In the genomic region with DNA sequence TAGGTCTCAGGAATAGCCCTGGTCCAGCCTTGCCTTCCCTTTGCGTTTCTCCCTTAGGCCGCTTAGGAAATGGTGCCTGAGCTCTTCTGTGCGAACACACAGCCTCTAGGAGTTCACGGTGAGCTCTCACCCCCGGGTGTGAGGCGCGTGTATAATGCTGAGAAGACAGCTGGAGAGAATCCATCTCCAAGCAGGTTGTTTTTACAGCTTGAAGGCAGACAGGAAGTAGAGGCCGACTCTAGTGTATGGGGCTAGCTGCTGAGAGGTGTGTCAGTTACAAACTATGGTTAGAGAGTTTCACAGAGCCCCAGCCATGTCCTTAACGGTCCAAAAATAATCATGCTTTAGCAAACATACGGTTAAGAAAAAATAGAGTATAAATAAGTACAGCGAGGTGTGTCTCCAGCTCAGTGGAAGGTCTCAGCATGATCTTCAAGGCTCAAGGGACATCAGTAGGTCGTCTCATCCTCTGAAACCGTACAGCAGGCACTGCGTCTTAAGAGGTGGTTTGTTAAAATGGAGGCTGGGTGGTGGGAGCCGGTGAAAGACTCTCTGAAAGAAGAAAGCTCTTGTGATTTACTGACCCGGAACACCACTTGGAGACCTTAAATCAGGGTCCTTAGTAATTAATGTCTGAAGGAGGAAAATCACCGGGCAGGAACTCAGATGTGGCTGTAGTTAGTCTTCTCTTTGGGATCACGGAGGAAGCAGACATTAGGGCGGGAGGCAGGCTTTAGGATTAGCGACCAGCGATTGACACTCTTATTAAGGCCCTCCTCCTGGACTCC, we compare ENCODE assay signal across 14 mouse cellular contexts. TPM values are rescaled to one million over a fixed set of nuclear protein-coding genes. Genes with fewer than 3 reads are reported as not detected.
DNase-seq lines count a peak whose midpoint lies in the region; ATAC-seq and TF ChIP-seq lines count a peak whose summit lies in the region.
"Had no signal": no experiment of that assay in that cellular context is flagged by ENCODE, and none has a peak within 500 bp of the region (broad histone marks: within the 10 kb centered on the region; RNA-seq: fewer than 3 reads in every experiment).

No protein-coding gene starts in this region.

- no peaks in the 10 kb centered on the region for H3K9me3 ChIP-seq in heart, embryonic 12.5 days (replicated peaks)
- no peaks in the 10 kb centered on the region for H3K9me3 ChIP-seq in midbrain, embryonic 10.5 days (replicated peaks)
- no peaks in the 10 kb centered on the region for H3K9me3 ChIP-seq in midbrain, postnatal 0 days (ENCODE audit: low read length)
- H3K9me3 ChIP-seq in midbrain, embryonic 14.5 days (ENCODE audit: control insufficient read depth, low read length), result no peaks in the 10 kb centered on the region
- H3K9me3 ChIP-seq: hindbrain, embryonic 15.5 days had no signal

- peak overlapping the region; percentile 30 for H3K27ac ChIP-seq in heart, embryonic 12.5 days (ENCODE audit: poor library complexity, severe bottlenecking)
- H3K27ac ChIP-seq in midbrain, embryonic 10.5 days (replicated peaks), result peak overlapping the region; percentile 74
- H3K27ac ChIP-seq in midbrain, postnatal 0 days (ENCODE audit: low read depth, low read length), result no peak overlapping the region
- H3K27ac ChIP-seq in midbrain, embryonic 14.5 days (replicated peaks; ENCODE audit: low read depth, low read length), result no peak overlapping the region
- H3K27ac ChIP-seq: hindbrain, embryonic 15.5 days had no signal

- 0 out of 2 replicates have a peak overlapping the region, but pooled peaks have one; percentile 24 for H3K9ac ChIP-seq in heart, embryonic 12.5 days
- no peak overlapping the region for H3K9ac ChIP-seq in midbrain, postnatal 0 days (replicated peaks; ENCODE audit: low read length, poor library complexity, severe bottlenecking)
- H3K9ac ChIP-seq in midbrain, embryonic 14.5 days (replicated peaks; ENCODE audit: low read length), result no peak overlapping the region
- H3K9ac ChIP-seq: hindbrain, embryonic 15.5 days had no signal

- DNase-seq in heart, postnatal 10 days, result no peak
- peak; percentile 41 for DNase-seq in midbrain, embryonic 10.5 days (ENCODE audit: low spot score)
- DNase-seq in midbrain, postnatal 0 days (ENCODE audit: low spot score), result no peak
- no peak for DNase-seq in midbrain, embryonic 14.5 days
- DNase-seq in adrenal gland, postnatal 36 days, result no peak
- no peak for DNase-seq in frontal cortex, postnatal 10 days (ENCODE audit: low spot score in 2 of 2)
- DNase-seq in left cerebral cortex, adult 11 months (ENCODE audit: low spot score), result no peak
- DNase-seq: adrenal gland, postnatal 14 days; cerebellum, adult 8-10 months; lung, postnatal 4 days had no signal

- H3K4me3 ChIP-seq in heart, embryonic 12.5 days, result no peak overlapping the region
- H3K4me3 ChIP-seq in midbrain, embryonic 10.5 days, result peak overlapping the region; percentile 29
- H3K4me3 ChIP-seq in midbrain, postnatal 0 days (ENCODE audit: low read depth, low read length), result no peak overlapping the region
- no peak overlapping the region for H3K4me3 ChIP-seq in midbrain, embryonic 14.5 days (replicated peaks; ENCODE audit: low read depth, low read length)
- H3K4me3 ChIP-seq: hindbrain, embryonic 15.5 days had no signal

- intact Hi-C loops in heart, postnatal 10 days (cut with DNase I), result loop anchor here (10.0 kb wide), 2 partner anchors 187 to 297 kb away; no protein-coding TSS in a partner anchor

- 51% methylated on average over 21 of the region's 21 CpGs for WGBS in heart, embryonic 12.5 days
- 24% methylated on average over 21 of the region's 21 CpGs for WGBS in midbrain, embryonic 10.5 days
- WGBS in midbrain, postnatal 0 days, result 31% methylated on average over 21 of the region's 21 CpGs
- 18% methylated on average over 21 of the region's 21 CpGs for WGBS in midbrain, embryonic 14.5 days

- H3K36me3 ChIP-seq in heart, embryonic 12.5 days, result peaks cover 15% of the 10 kb centered on the region
- peaks cover 17% of the 10 kb centered on the region for H3K36me3 ChIP-seq in midbrain, embryonic 10.5 days
- H3K36me3 ChIP-seq in midbrain, postnatal 0 days (ENCODE audit: insufficient read depth, low read length), result no peaks in the 10 kb centered on the region
- 0 out of 2 replicates have a peak, but pooled peaks cover 3% of the 10 kb centered on the region for H3K36me3 ChIP-seq in midbrain, embryonic 14.5 days (ENCODE audit: control insufficient read depth, insufficient read depth, low read length)
- H3K36me3 ChIP-seq: hindbrain, embryonic 15.5 days had no signal

- no peak overlapping the region for H3K4me2 ChIP-seq in heart, embryonic 12.5 days
- H3K4me2 ChIP-seq in midbrain, postnatal 0 days (ENCODE audit: low read depth, low read length, poor library complexity, severe bottlenecking), result no peak overlapping the region
- 0 out of 2 replicates have a peak overlapping the region, but pooled peaks have one; percentile 14 for H3K4me2 ChIP-seq in midbrain, embryonic 14.5 days (ENCODE audit: low read length)
- H3K4me2 ChIP-seq: hindbrain, embryonic 15.5 days; liver, embryonic 11.5 days had no signal

- peaks cover 50% of the 10 kb centered on the region for H3K4me1 ChIP-seq in heart, embryonic 12.5 days (replicated peaks)
- peaks cover 64% of the 10 kb centered on the region for H3K4me1 ChIP-seq in midbrain, embryonic 10.5 days
- H3K4me1 ChIP-seq in midbrain, postnatal 0 days (ENCODE audit: insufficient read depth, low read length), result 0 out of 2 replicates have a peak, but pooled peaks cover 9% of the 10 kb centered on the region
- H3K4me1 ChIP-seq in midbrain, embryonic 14.5 days (ENCODE audit: control insufficient read depth, insufficient read depth, low read length), result peaks cover 26% of the 10 kb centered on the region

- peak; percentile 42; the same call in 1 of the 2 replicates for ATAC-seq in heart, embryonic 12.5 days (ENCODE audit: insufficient number of reproducible peaks, low FRiP score)
- no peak for ATAC-seq in midbrain, postnatal 0 days (ENCODE audit: low FRiP score)
- ATAC-seq in midbrain, embryonic 14.5 days (ENCODE audit: low FRiP score, low TSS enrichment), result no peak
- ATAC-seq: Patski had no signal

- no peaks in the 10 kb centered on the region for H3K27me3 ChIP-seq in heart, embryonic 12.5 days (replicated peaks)
- no peaks in the 10 kb centered on the region; the same call in 1 of the 2 replicates for H3K27me3 ChIP-seq in midbrain, embryonic 10.5 days (ENCODE audit: low read depth, poor library complexity, severe bottlenecking)
- H3K27me3 ChIP-seq in midbrain, postnatal 0 days (ENCODE audit: insufficient read depth, low read length), result no peaks in the 10 kb centered on the region
- peaks cover 12% of the 10 kb centered on the region; the same call in 1 of the 2 replicates for H3K27me3 ChIP-seq in midbrain, embryonic 14.5 days (ENCODE audit: control insufficient read depth, insufficient read depth, low read length)
- H3K27me3 ChIP-seq: hindbrain, embryonic 15.5 days; Patski had no signal

- TF ChIP-seq CTCF in midbrain, postnatal 0 days (IDR thresholded peaks at IDR 0.05), result no peak

RNA-seq across cellular contexts. Expression of gene Fat1, which starts 56.6 kb away (rescaled TPM):
- 21.3 and 24.9 TPM in 2 replicates for polyA plus RNA-seq in heart, embryonic 12.5 days (2016; fragmentation: Nextera tagmentation; extraction: Ambion mirVana)
- total RNA-seq in heart, postnatal 10 days (2021), result 10 to 100 TPM; 35.8 to 44.0 TPM
- 13.2 and 15.6 TPM in 2 replicates for polyA plus RNA-seq in midbrain, embryonic 10.5 days (2016; fragmentation: Nextera tagmentation; extraction: Ambion mirVana)
- 106 and 122 TPM in 2 replicates for total RNA-seq in midbrain, postnatal 0 days (2014; rRNA removed)
- 8.7 and 9.2 TPM in 2 replicates for polyA plus RNA-seq in midbrain, postnatal 0 days (2015; fragmentation: Nextera tagmentation; extraction: Ambion mirVana)
- polyA plus RNA-seq in midbrain, embryonic 14.5 days (2014; fragmentation: Nextera tagmentation; extraction: Ambion mirVana), result 22.8 and 23.5 TPM in 2 replicates
- 100 to 1,000 TPM in 1 of 2 experiments, 10 to 100 TPM in 1; 79.2 to 110 TPM for total RNA-seq in adrenal gland, postnatal 36 days (2021)

Comparison
In these comparisons a context has a peak if more than half of its experiments do, and no peak if none do; other contexts are left out.
1. H3K27ac ChIP-seq: peak in heart, embryonic 12.5 days (single experiment) and midbrain, embryonic 10.5 days (single experiment); none in midbrain, postnatal 0 days (single experiment) and midbrain, embryonic 14.5 days (single experiment).